Mouse (Mus musculus) brain, embryonic 18.5 days (tissue): Measurements from ENCODE around the gene Mkks.

ENCODE experiments used
- DNase-seq: peaks from one replicate; pipeline ENCODE4 v3.0.0-alpha.2; 2012; ENCODE audit warnings: low read depth, low spot score

Gene Mkks

DNA sequence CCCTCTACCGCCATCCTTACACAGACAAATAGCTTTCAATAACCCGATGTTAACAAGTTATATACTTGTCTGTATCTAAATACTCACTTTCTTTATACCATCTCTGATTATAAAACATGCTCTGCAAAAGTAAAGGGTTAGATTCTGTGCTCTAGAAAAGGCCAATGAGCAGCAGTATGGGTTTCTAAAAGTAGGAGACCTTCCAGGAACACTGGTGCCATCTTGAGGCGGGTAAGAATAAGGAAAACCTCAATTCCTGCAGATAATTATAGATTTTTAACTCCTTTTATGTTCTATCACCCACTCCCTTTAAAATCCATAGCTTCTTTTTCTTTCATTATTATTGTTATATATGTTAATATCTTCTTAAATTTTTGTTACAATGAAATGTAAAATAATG is 55.3 kb downstream of the Mkks start:
- DNase-seq = no peak

DNA sequence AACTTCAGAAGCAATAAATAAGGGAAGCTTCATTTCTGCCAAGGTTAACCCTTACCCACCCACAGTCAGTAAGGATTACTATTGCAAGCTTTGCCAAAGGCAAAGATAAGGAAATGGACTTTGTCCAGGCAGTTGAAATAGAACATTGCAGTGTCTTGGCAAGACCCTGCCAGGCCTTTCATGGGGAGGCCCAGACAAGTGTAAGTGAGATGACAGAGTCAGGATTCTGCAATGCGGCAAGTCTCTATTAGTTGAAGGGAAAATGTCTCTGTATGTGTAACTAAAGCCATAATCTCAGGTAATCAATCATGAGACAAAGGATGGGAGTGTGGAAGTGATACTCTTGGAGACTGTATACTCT is 56.5 kb downstream of the Mkks start:
- no peak for DNase-seq

DNA sequence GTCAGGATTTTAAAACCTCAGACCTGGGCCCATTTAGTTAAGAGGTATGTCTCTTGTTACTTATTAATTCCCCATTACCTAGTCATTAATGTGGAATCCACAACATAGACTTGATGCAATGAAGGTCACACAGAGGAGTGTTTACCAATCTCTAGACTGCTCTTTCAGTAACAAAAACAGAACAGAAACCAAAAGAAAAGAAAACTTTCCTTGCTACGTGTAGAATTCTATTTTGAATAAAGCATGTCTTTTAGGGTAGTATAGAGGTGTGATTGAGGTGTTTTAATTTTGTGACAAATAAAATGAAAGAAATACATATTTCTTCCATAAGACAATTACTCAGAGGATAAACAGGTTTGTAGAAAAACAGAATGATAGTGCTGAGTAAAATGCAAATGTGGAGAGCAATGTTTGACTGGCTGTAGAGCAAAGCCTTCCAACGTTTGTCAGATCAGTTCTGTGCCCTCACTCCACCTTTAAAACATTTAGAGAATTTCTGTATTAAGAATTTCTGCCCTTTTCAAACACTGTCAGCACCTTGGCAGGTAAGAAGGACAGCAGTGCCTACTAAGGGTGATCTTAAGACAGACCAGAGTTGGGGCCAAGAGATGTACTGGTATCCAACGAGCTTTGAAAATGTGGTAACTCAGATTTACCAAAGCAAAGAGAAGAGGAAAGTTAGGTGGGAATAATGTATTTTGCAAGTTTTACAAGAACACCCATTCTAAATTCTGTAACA is 57.0 kb downstream of the Mkks start:
- DNase-seq = no peak

DNA sequence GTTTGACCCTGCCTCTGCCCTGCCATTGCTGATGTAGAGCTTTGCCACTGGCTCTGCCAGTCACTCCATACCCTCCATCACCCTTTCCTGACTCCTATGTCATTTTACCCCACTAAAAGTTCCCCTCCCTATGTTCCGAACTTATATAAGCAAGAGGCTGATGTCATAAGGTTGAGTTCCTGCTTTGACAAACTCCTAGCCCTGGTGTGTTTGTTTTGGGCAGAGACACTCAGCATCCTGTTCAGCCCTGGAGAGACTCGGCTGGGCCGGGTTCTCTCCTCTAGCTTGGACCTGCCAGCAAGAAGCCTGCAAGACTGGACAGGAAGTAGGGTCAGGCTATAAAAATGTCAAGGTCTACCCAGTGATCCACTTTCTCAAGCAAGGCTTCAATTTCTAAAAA is 58.3 kb downstream of the Mkks start:
- no peak for DNase-seq

DNA sequence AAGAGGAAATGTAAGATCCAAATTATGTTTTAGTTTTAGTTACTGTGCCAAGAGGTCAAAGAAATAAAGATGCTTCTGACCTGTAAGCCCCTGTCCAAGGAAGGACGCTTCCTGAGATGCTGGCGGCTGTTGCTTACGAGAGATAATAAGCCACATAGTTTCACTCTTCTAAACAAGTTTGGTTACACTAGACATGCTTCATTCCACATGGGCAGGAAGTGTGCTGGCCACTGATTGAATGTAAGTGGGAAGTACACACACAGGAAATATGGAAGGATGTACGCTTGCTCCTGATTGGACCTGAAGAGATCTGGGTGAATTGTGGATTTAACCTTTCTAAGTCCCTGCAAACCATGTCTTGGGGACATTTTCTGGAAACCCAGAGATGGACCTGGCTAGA is 63.6 kb downstream of the Mkks start:
- DNase-seq = no peak
